Mouse (Mus musculus): ENCODE data around the gene Clec12b.

Gene Clec12b

GRCm38 (mm10) chr6:129385774-129386173, at the start of gene Clec12b:
TSS of gene Clec12b (minus strand) at chr6:129385874.
- no peak for DNase-seq (ENCODE audit: low read depth, low spot score)

- no peak for DNase-seq (ENCODE audit: low read depth, low spot score)
These were observed 48.6 kb upstream of the Clec12b start for GRCm38 (mm10) chr6:129434239-129434638.

- no peak for DNase-seq (ENCODE audit: low read depth, low spot score)
These were observed 41.6 kb upstream of the Clec12b start for GRCm38 (mm10) chr6:129427281-129427680.

GRCm38 (mm10) chr6:129425812-129426211, 40.1 kb upstream of the Clec12b start:
- no peak for DNase-seq (ENCODE audit: low read depth, low spot score)

- DNase-seq (ENCODE audit: low read depth, low spot score), result no peak
These were observed 39.5 kb upstream of the Clec12b start for GRCm38 (mm10) chr6:129425217-129425616.

- peak; percentile 68 for DNase-seq (ENCODE audit: low read depth, low spot score)
These were observed 38.0 kb upstream of the Clec12b start for GRCm38 (mm10) chr6:129423734-129424072.

- peak; percentile 64 for DNase-seq (ENCODE audit: low read depth, low spot score)
These were observed 37.5 kb upstream of the Clec12b start for GRCm38 (mm10) chr6:129423040-129423733.

GRCm38 (mm10) chr6:129422311-129422710, 36.6 kb upstream of the Clec12b start:
- no peak for DNase-seq (ENCODE audit: low read depth, low spot score)

- no peak for DNase-seq (ENCODE audit: low read depth, low spot score)
These were observed 28.5 kb upstream of the Clec12b start for GRCm38 (mm10) chr6:129414177-129414576.

GRCm38 (mm10) chr6:129408562-129408961, 22.9 kb upstream of the Clec12b start, which contains the start of gene Clec9a:
TSS of gene Clec9a (plus strand) at chr6:129408862.
- DNase-seq (ENCODE audit: low read depth, low spot score), result no peak

GRCm38 (mm10) chr6:129407324-129407723, 21.6 kb upstream of the Clec12b start:
- DNase-seq (ENCODE audit: low read depth, low spot score), result peak; percentile 54

GRCm38 (mm10) chr6:129405999-129406398, 20.3 kb upstream of the Clec12b start:
- DNase-seq (ENCODE audit: low read depth, low spot score), result no peak

- no peak for DNase-seq (ENCODE audit: low read depth, low spot score)
These were observed 17.7 kb upstream of the Clec12b start for GRCm38 (mm10) chr6:129403391-129403790.

- DNase-seq (ENCODE audit: low read depth, low spot score), result no peak
These were observed 16.7 kb upstream of the Clec12b start for GRCm38 (mm10) chr6:129402404-129402803.

GRCm38 (mm10) chr6:129399945-129400344, 14.3 kb upstream of the Clec12b start:
- peak; percentile 27 for DNase-seq (ENCODE audit: low read depth, low spot score)

GRCm38 (mm10) chr6:129396997-129397396, 11.3 kb upstream of the Clec12b start, which contains the start of gene Clec1b:
TSS of gene Clec1b (plus strand) at chr6:129397297.
- no peak for DNase-seq (ENCODE audit: low read depth, low spot score)

GRCm38 (mm10) chr6:129393732-129394131, 8.1 kb upstream of the Clec12b start:
- DNase-seq (ENCODE audit: low read depth, low spot score), result no peak

GRCm38 (mm10) chr6:129393087-129393720, 7.5 kb upstream of the Clec12b start:
- no peak for DNase-seq (ENCODE audit: low read depth, low spot score)

GRCm38 (mm10) chr6:129385000-129385399, 674 bp downstream of the Clec12b start:
- DNase-seq (ENCODE audit: low read depth, low spot score), result no peak

- DNase-seq (ENCODE audit: low read depth, low spot score), result no peak
These were observed 2.2 kb downstream of the Clec12b start for GRCm38 (mm10) chr6:129383466-129383865.

GRCm38 (mm10) chr6:129381736-129382135, 3.9 kb downstream of the Clec12b start:
- no peak for DNase-seq (ENCODE audit: low read depth, low spot score)

GRCm38 (mm10) chr6:129380454-129380853, 5.2 kb downstream of the Clec12b start:
- no peak for DNase-seq (ENCODE audit: low read depth, low spot score)

- no peak for DNase-seq (ENCODE audit: low read depth, low spot score)
These were observed 10.7 kb downstream of the Clec12b start for GRCm38 (mm10) chr6:129374937-129375471.
